Mouse (Mus musculus): ENCODE measurements around the gene Fndc3b. TPM values are rescaled to one million over a fixed set of nuclear protein-coding genes. Genes with fewer than 3 reads are reported as not detected.

Fndc3b gene
- polyA plus RNA-seq, 1 experiment from 2014 or later = 12.8 TPM

DNA sequence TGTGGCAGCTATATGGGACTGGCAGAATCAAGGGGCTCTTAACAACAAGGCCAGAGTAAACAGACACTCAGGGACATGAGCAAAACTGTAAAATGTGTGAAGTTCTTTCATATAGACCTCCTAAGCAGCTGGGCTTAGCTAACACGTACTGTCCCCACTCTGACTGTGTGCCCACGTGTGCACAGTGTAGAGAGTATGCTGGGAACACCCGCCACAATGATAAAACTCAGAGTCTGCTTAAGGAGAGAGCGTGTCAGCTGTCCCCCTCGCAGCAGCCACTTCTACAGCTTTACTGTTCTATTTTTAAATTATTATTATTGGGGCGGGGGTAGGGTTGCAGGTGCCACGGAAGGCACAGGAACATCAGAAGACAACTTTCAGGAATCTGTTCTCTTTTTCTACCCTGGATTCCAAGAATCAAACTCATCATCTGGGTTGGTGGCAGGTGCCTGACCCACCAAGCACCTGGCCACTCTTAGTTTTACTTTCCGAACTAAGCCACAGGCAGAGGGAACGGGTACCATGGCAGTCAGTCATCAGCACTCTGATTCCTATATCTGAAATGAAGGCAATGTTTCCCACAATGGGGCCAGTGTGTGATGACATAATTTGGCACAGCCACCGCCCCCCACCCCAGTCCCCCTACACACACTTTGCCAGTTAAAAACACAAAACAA lies 133.6 kb downstream of the Fndc3b start:
- DNase-seq (ENCODE audit: low spot score) = no peak
- Histone ChIP-seq H3K4me3 (ENCODE audit: low read depth, low read length) (no peak overlapping the region), H3K4me2 (replicated peaks; ENCODE audit: low read depth, low read length) (no peak overlapping the region), H3K4me1 (replicated peaks; ENCODE audit: control insufficient read depth, insufficient read depth, low read length) (no peaks in the 10 kb centered on the region), H3K27ac (ENCODE audit: low read depth, low read length) (no peak overlapping the region), H3K36me3 (ENCODE audit: control insufficient read depth, insufficient read depth, low read length) (no peaks in the 10 kb centered on the region), H3K9me3 (ENCODE audit: control insufficient read depth, low read length) (no peaks in the 10 kb centered on the region), H3K27me3 (ENCODE audit: control insufficient read depth, insufficient read depth, low read length) (no peaks in the 10 kb centered on the region), H3K9ac (ENCODE audit: low read depth, low read length) (no peak overlapping the region)
- no peak for ATAC-seq (ENCODE audit: low FRiP score)
- 93% methylated on average over 10 of the region's 10 CpGs for WGBS

DNA sequence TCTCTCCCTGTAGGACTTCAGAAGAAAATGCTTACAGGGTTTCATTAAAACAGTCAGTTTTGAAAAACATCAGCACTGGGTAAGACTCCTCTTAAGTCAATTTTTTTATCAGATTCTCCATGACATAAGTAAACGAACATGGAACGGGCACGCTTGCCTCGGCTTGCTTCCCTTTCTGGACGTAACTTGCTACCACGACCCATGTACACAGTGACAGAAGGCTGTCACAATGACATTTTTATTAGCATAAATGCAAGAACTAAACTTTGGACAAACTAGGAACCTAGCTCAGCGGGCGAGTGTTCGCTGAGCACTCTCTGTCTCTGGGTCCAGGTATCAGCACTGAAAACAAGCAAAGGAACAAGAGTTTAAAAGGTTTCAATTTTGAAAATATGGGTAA lies 136.9 kb downstream of the Fndc3b start:
- Histone ChIP-seq H3K27me3 (ENCODE audit: control insufficient read depth, insufficient read depth, low read length) (no peaks in the 10 kb centered on the region), H3K36me3 (ENCODE audit: control insufficient read depth, insufficient read depth, low read length) (no peaks in the 10 kb centered on the region), H3K9ac (ENCODE audit: low read depth, low read length) (no peak overlapping the region), H3K4me3 (ENCODE audit: low read depth, low read length) (no peak overlapping the region), H3K9me3 (ENCODE audit: control insufficient read depth, low read length) (no peaks in the 10 kb centered on the region), H3K4me2 (replicated peaks; ENCODE audit: low read depth, low read length) (no peak overlapping the region), H3K27ac (ENCODE audit: low read depth, low read length) (peak overlapping the region; percentile 59; the same call in 1 of the 2 replicates), H3K4me1 (replicated peaks; ENCODE audit: control insufficient read depth, insufficient read depth, low read length) (no peaks in the 10 kb centered on the region)
- ATAC-seq (ENCODE audit: low FRiP score) (no peak), DNase-seq (ENCODE audit: low spot score) (no peak)
- 83% methylated on average over 9 of the region's 9 CpGs for WGBS

- H3K4me2 ChIP-seq (replicated peaks; ENCODE audit: low read depth, low read length) = no peak overlapping the region
- no peaks in the 10 kb centered on the region for H3K36me3 ChIP-seq (ENCODE audit: control insufficient read depth, insufficient read depth, low read length)
- peak overlapping the region; percentile 56; the same call in 1 of the 2 replicates for H3K27ac ChIP-seq (ENCODE audit: low read depth, low read length)
- DNase-seq (ENCODE audit: low spot score) = peak; percentile 47
- H3K9me3 ChIP-seq (ENCODE audit: control insufficient read depth, low read length) = no peaks in the 10 kb centered on the region
- H3K4me3 ChIP-seq (ENCODE audit: low read depth, low read length) = no peak overlapping the region
- WGBS = 19% methylated on average over 11 of the region's 11 CpGs
- H3K4me1 ChIP-seq (replicated peaks; ENCODE audit: control insufficient read depth, insufficient read depth, low read length) = no peaks in the 10 kb centered on the region
- H3K9ac ChIP-seq (ENCODE audit: low read depth, low read length) = no peak overlapping the region
- H3K27me3 ChIP-seq (ENCODE audit: control insufficient read depth, insufficient read depth, low read length) = no peaks in the 10 kb centered on the region
- peak; percentile 65 for ATAC-seq (ENCODE audit: low FRiP score)
Measured at GRCm38 (mm10) chr3:27573458-27573857, 137.6 kb downstream of the Fndc3b start.

- Histone ChIP-seq H3K4me3 (ENCODE audit: low read depth, low read length) (no peak overlapping the region), H3K4me2 (replicated peaks; ENCODE audit: low read depth, low read length) (no peak overlapping the region), H3K9me3 (ENCODE audit: control insufficient read depth, low read length) (no peaks in the 10 kb centered on the region), H3K4me1 (replicated peaks; ENCODE audit: control insufficient read depth, insufficient read depth, low read length) (no peaks in the 10 kb centered on the region), H3K36me3 (ENCODE audit: control insufficient read depth, insufficient read depth, low read length) (no peaks in the 10 kb centered on the region), H3K27me3 (ENCODE audit: control insufficient read depth, insufficient read depth, low read length) (no peaks in the 10 kb centered on the region), H3K27ac (ENCODE audit: low read depth, low read length) (no peak overlapping the region), H3K9ac (ENCODE audit: low read depth, low read length) (no peak overlapping the region)
- ATAC-seq (ENCODE audit: low FRiP score) (0 out of 2 replicates have a peak, but pooled peaks have one; percentile 17), DNase-seq (ENCODE audit: low spot score) (no peak)
- WGBS = 67% methylated on average over 6 of the region's 6 CpGs
Measured at GRCm38 (mm10) chr3:27572305-27572704, 138.8 kb downstream of the Fndc3b start.

DNA sequence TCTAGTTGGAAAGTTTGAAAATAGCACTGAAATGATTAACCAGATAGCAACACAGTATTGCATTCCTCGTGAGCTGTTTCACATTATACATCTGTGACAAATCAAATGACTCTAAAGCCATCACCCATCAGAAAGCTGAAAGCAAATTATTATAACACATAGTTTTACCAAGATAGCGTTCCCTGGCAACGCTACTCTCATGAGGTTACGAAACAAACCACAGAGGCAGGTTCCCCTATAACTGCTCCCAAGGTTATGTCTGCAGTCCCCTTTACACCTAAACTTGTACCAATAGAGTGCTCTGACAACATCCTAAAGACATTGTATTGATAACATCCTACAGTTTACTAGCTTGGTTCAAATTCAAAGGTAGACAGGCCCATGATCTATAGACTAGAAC lies 145.8 kb downstream of the Fndc3b start:
- WGBS = 98% methylated on average over 4 of the region's 4 CpGs
- DNase-seq (ENCODE audit: low spot score) = no peak
- Histone ChIP-seq H3K27ac (ENCODE audit: low read depth, low read length) (no peak overlapping the region), H3K4me3 (ENCODE audit: low read depth, low read length) (no peak overlapping the region), H3K36me3 (ENCODE audit: control insufficient read depth, insufficient read depth, low read length) (no peaks in the 10 kb centered on the region), H3K4me2 (replicated peaks; ENCODE audit: low read depth, low read length) (no peak overlapping the region), H3K9ac (ENCODE audit: low read depth, low read length) (no peak overlapping the region), H3K9me3 (ENCODE audit: control insufficient read depth, low read length) (no peaks in the 10 kb centered on the region), H3K27me3 (ENCODE audit: control insufficient read depth, insufficient read depth, low read length) (no peaks in the 10 kb centered on the region), H3K4me1 (replicated peaks; ENCODE audit: control insufficient read depth, insufficient read depth, low read length) (no peaks in the 10 kb centered on the region)
- ATAC-seq (ENCODE audit: low FRiP score) = no peak

DNA sequence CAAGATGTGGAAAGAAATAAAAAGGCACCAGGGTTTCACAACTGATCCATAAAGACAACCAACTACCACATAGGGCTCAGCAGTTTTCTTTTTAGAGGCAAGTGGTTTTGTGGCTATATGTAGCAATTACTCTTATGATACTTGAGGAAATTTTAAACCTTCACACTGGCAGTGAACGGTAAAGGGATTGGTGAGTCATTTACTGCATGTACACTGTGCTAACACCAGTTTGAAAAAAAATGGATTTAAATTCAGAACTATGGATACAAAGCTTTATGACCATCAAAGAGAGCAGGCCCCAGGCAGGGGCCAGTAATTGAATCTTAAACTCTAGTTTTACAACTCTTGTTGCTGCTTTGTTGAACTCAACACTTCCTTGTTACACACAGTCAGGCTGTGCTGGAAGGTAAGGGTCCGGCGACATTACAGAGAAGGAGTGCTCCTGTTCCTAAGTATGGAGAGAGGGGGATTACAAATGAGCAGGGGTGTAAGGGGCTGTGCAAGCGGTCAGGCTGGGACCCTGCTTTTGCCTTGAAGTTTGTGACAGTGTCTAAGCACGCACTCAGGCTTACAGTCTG lies 148.0 kb downstream of the Fndc3b start:
- H3K9ac ChIP-seq (ENCODE audit: low read depth, low read length) = no peak overlapping the region
- no peaks in the 10 kb centered on the region for H3K9me3 ChIP-seq (ENCODE audit: control insufficient read depth, low read length)
- no peaks in the 10 kb centered on the region for H3K27me3 ChIP-seq (ENCODE audit: control insufficient read depth, insufficient read depth, low read length)
- H3K36me3 ChIP-seq (ENCODE audit: control insufficient read depth, insufficient read depth, low read length) = no peaks in the 10 kb centered on the region
- no peak overlapping the region for H3K4me3 ChIP-seq (ENCODE audit: low read depth, low read length)
- no peak for DNase-seq (ENCODE audit: low spot score)
- H3K27ac ChIP-seq (ENCODE audit: low read depth, low read length) = no peak overlapping the region
- H3K4me1 ChIP-seq (replicated peaks; ENCODE audit: control insufficient read depth, insufficient read depth, low read length) = no peaks in the 10 kb centered on the region
- 92% methylated on average over 5 of the region's 5 CpGs for WGBS
- no peak overlapping the region for H3K4me2 ChIP-seq (replicated peaks; ENCODE audit: low read depth, low read length)
- no peak for ATAC-seq (ENCODE audit: low FRiP score)

DNA sequence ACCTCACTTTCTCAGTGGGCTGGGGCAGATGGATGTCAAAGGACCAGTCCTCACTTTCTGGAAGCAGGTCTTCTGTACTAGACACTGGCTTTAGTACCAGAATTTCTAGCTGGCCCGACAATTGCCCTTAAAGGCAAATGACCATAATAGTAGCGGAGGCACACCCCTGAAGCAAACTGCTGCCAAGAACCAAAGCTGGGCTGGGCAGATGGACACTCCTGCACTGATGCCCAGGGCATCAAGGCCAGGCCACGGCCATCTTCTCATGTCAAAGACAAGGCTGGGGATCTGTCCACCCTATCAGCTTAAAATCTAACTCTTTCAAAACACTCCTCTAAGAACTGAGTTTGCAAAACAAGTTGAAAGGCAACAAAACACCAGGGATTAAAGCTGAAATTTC lies 148.6 kb downstream of the Fndc3b start:
- Histone ChIP-seq H3K27me3 (ENCODE audit: control insufficient read depth, insufficient read depth, low read length) (no peaks in the 10 kb centered on the region), H3K4me2 (replicated peaks; ENCODE audit: low read depth, low read length) (no peak overlapping the region), H3K4me1 (replicated peaks; ENCODE audit: control insufficient read depth, insufficient read depth, low read length) (no peaks in the 10 kb centered on the region), H3K36me3 (ENCODE audit: control insufficient read depth, insufficient read depth, low read length) (no peaks in the 10 kb centered on the region), H3K9ac (ENCODE audit: low read depth, low read length) (no peak overlapping the region), H3K4me3 (ENCODE audit: low read depth, low read length) (no peak overlapping the region), H3K27ac (ENCODE audit: low read depth, low read length) (no peak overlapping the region), H3K9me3 (ENCODE audit: control insufficient read depth, low read length) (no peaks in the 10 kb centered on the region)
- ATAC-seq (ENCODE audit: low FRiP score) = no peak
- no peak for DNase-seq (ENCODE audit: low spot score)
- WGBS = 88% methylated on average over 3 of the region's 3 CpGs

- WGBS = 96% methylated on average over 2 of the region's 2 CpGs
- no peak for ATAC-seq (ENCODE audit: low FRiP score)
Measured at GRCm38 (mm10) chr3:27561921-27562320, 149.2 kb downstream of the Fndc3b start.

DNA sequence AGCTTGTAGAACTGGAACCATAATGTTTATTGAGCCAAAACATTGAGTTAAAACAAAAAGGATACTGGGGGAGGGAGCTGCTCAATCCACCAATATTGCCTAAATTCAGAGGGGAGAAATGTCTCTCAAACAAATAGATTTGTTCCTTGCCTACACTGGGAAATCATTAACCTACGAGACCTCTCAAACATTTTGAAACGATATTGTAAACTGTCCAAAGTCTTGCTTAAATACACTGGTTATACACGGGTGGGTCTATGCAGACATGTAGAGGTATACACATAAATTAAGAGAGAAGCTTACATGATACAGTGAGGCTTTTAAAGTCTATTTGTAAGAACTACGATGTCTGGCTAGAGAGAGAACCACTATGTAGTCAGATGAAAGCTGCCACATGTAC lies 151.8 kb downstream of the Fndc3b start:
- Histone ChIP-seq H3K4me3 (ENCODE audit: low read depth, low read length) (no peak overlapping the region), H3K4me1 (replicated peaks; ENCODE audit: control insufficient read depth, insufficient read depth, low read length) (no peaks in the 10 kb centered on the region), H3K9me3 (ENCODE audit: control insufficient read depth, low read length) (no peaks in the 10 kb centered on the region), H3K36me3 (ENCODE audit: control insufficient read depth, insufficient read depth, low read length) (no peaks in the 10 kb centered on the region), H3K4me2 (replicated peaks; ENCODE audit: low read depth, low read length) (no peak overlapping the region), H3K9ac (ENCODE audit: low read depth, low read length) (no peak overlapping the region), H3K27ac (ENCODE audit: low read depth, low read length) (no peak overlapping the region), H3K27me3 (ENCODE audit: control insufficient read depth, insufficient read depth, low read length) (no peaks in the 10 kb centered on the region)
- DNase-seq (ENCODE audit: low spot score) (no peak), ATAC-seq (ENCODE audit: low FRiP score) (no peak)
- WGBS = 93% methylated on average over 4 of the region's 4 CpGs

More at GRCm38 (mm10) chr3:27561921-27562320, 149.2 kb downstream of the Fndc3b start:
- no peak overlapping the region for H3K27ac ChIP-seq (ENCODE audit: low read depth, low read length)
- no peaks in the 10 kb centered on the region for H3K9me3 ChIP-seq (ENCODE audit: control insufficient read depth, low read length)
- no peaks in the 10 kb centered on the region for H3K27me3 ChIP-seq (ENCODE audit: control insufficient read depth, insufficient read depth, low read length)
- no peak overlapping the region for H3K4me2 ChIP-seq (replicated peaks; ENCODE audit: low read depth, low read length)
- H3K4me1 ChIP-seq (replicated peaks; ENCODE audit: control insufficient read depth, insufficient read depth, low read length) = no peaks in the 10 kb centered on the region
- DNase-seq (ENCODE audit: low spot score) = no peak
- H3K36me3 ChIP-seq (ENCODE audit: control insufficient read depth, insufficient read depth, low read length) = no peaks in the 10 kb centered on the region
- no peak overlapping the region for H3K9ac ChIP-seq (ENCODE audit: low read depth, low read length)
- H3K4me3 ChIP-seq (ENCODE audit: low read depth, low read length) = no peak overlapping the region

Data from hindbrain, embryonic 11.5 days (tissue).